Mouse (Mus musculus) liver, adult 2 months (tissue): ENCODE data around the gene Rras.

ENCODE experiments used
- CTCF ChIP-seq: fragments of 200-500 bp; IDR thresholded peaks from 2 replicates; pipeline ENCODE4 v1.5.1; 2011; ENCODE audit warnings: low read depth, low read length, control low read depth
- POLR2A ChIP-seq: fragments of 200-500 bp; IDR thresholded peaks from 2 replicates; pipeline ENCODE4 v1.6.1; 2011; ENCODE audit warnings: low read length, control low read depth; ENCODE audit not compliant: insufficient read depth; ENCODE audit errors: extremely low read depth

GRCm38 (mm10) chr7:45007141-45007540, 10.6 kb upstream of the Rras start:
- TF ChIP-seq CTCF (no peak), POLR2A (no peak)
